Mouse (Mus musculus) liver, adult 2 months (tissue): ENCODE measurements around the gene Drc3. TPM values are rescaled to one million over a fixed set of nuclear protein-coding genes. Genes with fewer than 3 reads are reported as not detected.

Source experiments
- DNase-seq: peaks from one replicate; pipeline ENCODE4 v3.0.0-alpha.2; 2011; ENCODE audit warnings: low read depth, low spot score; ENCODE audit errors: extremely low read depth
- H3K27ac ChIP-seq: fragments of 200-500 bp; replicated peaks from 2 replicates; pipeline ENCODE4 v1.5.1; 2012; ENCODE audit warnings: low read depth, mild to moderate bottlenecking, control low read depth, inconsistent platforms, low read length; ENCODE audit not compliant: insufficient read depth
- H3K27me3 ChIP-seq: fragments of 200-500 bp; 2 replicates; pipeline ENCODE4 v1.6.1; 2012; ENCODE audit warnings: mild to moderate bottlenecking, moderate library complexity, low read length, inconsistent platforms; ENCODE audit not compliant: control insufficient read depth, insufficient read depth
- H3K36me3 ChIP-seq: fragments of 200-500 bp; 2 replicates; pipeline ENCODE4 v1.6.1; 2012; ENCODE audit warnings: low read length, inconsistent platforms; ENCODE audit not compliant: control insufficient read depth, insufficient read depth
- H3K4me1 ChIP-seq: fragments of 200-500 bp; 2 replicates; pipeline ENCODE4 v1.6.1; 2011; ENCODE audit warnings: low read length; ENCODE audit not compliant: control insufficient read depth, insufficient read depth
- H3K4me3 ChIP-seq: fragments of 200-500 bp; 2 replicates; pipeline ENCODE4 v1.5.1; 2011; ENCODE audit warnings: low read depth, mild to moderate bottlenecking, control low read depth, low read length, moderate library complexity; ENCODE audit not compliant: insufficient read depth
- H3K79me2 ChIP-seq: fragments of 200-500 bp; 2 replicates; pipeline ENCODE4 v1.6.1; 2012; ENCODE audit warnings: inconsistent platforms, mild to moderate bottlenecking, low read length, moderate library complexity; ENCODE audit not compliant: control insufficient read depth, insufficient read depth
- H3K9ac ChIP-seq: fragments of 200-500 bp; 2 replicates; pipeline ENCODE4 v1.6.1; 2012; ENCODE audit warnings: low read depth, mild to moderate bottlenecking, control low read depth, inconsistent platforms, low read length
- CTCF ChIP-seq: fragments of 200-500 bp; IDR thresholded peaks from 2 replicates; pipeline ENCODE4 v1.5.1; 2011; ENCODE audit warnings: low read depth, low read length, control low read depth
- POLR2A ChIP-seq: fragments of 200-500 bp; IDR thresholded peaks from 2 replicates; pipeline ENCODE4 v1.6.1; 2011; ENCODE audit warnings: low read length, control low read depth; ENCODE audit not compliant: insufficient read depth; ENCODE audit errors: extremely low read depth
- WGBS: fragments of 180-500 bp; shearing (Covaris S2); methylation state at CpG from one replicate; pipeline ENCODE4 v1.1.7; 2018; 5-methylcytosine and 5-hydroxymethylcytosine counted together
- polyA plus RNA-seq: library from polyadenylated mRNA; depleted of rRNA; stranded (reverse); fragments of >200 nt; gene quantifications from 2 replicates; pipeline ENCODE4 v1.2.3, GENCODE M21; 2012
- total RNA-seq: library from RNA; depleted of rRNA; stranded (reverse); fragments of >200 nt; gene quantifications from 2 replicates; pipeline ENCODE4 v1.2.3, GENCODE M21; 2014

Drc3 gene
- total and polyA plus RNA-seq, 2 experiments, result 0.46 to 0.64 TPM

- TF ChIP-seq POLR2A (no peak), CTCF (no peak)
- Histone ChIP-seq H3K9ac (no peak overlapping the region), H3K79me2 (peaks cover 27% of the 10 kb centered on the region), H3K36me3 (no peaks in the 10 kb centered on the region), H3K4me1 (peaks cover 7% of the 10 kb centered on the region), H3K4me3 (no peak overlapping the region), H3K27me3 (no peaks in the 10 kb centered on the region), H3K27ac (peak overlapping the region; percentile 2; the same call in 1 of the 2 replicates)
- DNase-seq, result no peak
- 24% methylated on average over 12 of the region's 12 CpGs for WGBS
These were observed 44.5 kb upstream of the Drc3 start for GRCm38 (mm10) chr11:60308506-60309116.

- Histone ChIP-seq H3K27me3 (no peaks in the 10 kb centered on the region), H3K9ac (no peak overlapping the region), H3K4me3 (no peak overlapping the region), H3K27ac (no peak overlapping the region), H3K79me2 (peaks cover 23% of the 10 kb centered on the region), H3K36me3 (no peaks in the 10 kb centered on the region), H3K4me1 (peaks cover 12% of the 10 kb centered on the region)
- DNase-seq, result no peak
- TF ChIP-seq CTCF, result no peak
- TF ChIP-seq POLR2A, result no peak
These were observed 43.3 kb upstream of the Drc3 start for GRCm38 (mm10) chr11:60309875-60310274.

- H3K4me1 ChIP-seq, result peaks cover 12% of the 10 kb centered on the region
- H3K27me3 ChIP-seq, result no peaks in the 10 kb centered on the region
- no peak overlapping the region for H3K9ac ChIP-seq
- peak; percentile 42 for DNase-seq
- no peak for TF ChIP-seq CTCF
- no peak for TF ChIP-seq POLR2A
- H3K79me2 ChIP-seq, result peaks cover 17% of the 10 kb centered on the region
- no peak overlapping the region for H3K4me3 ChIP-seq
- 0 out of 2 replicates have a peak overlapping the region, but pooled peaks have one; percentile 4 for H3K27ac ChIP-seq
- H3K36me3 ChIP-seq, result no peaks in the 10 kb centered on the region
- WGBS, result 12% methylated on average over 8 of the region's 8 CpGs
These were observed 41.9 kb upstream of the Drc3 start for GRCm38 (mm10) chr11:60311025-60311854.

GRCm38 (mm10) chr11:60316250-60316649 lies 36.9 kb upstream of the Drc3 start:
- H3K36me3 ChIP-seq, result no peaks in the 10 kb centered on the region
- H3K79me2 ChIP-seq, result peaks cover 10% of the 10 kb centered on the region; the same call in 1 of the 2 replicates
- peaks cover 14% of the 10 kb centered on the region for H3K4me1 ChIP-seq
- WGBS, result 49% methylated on average over 7 of the region's 7 CpGs
- TF ChIP-seq POLR2A (no peak), CTCF (no peak)
- H3K9ac ChIP-seq, result no peak overlapping the region
- DNase-seq, result no peak
- no peak overlapping the region for H3K27ac ChIP-seq
- H3K4me3 ChIP-seq, result no peak overlapping the region
- H3K27me3 ChIP-seq, result no peaks in the 10 kb centered on the region

GRCm38 (mm10) chr11:60316883-60317282 lies 36.2 kb upstream of the Drc3 start:
- no peak for DNase-seq
- no peak overlapping the region for H3K9ac ChIP-seq
- peaks cover 10% of the 10 kb centered on the region; the same call in 1 of the 2 replicates for H3K79me2 ChIP-seq
- no peak for TF ChIP-seq CTCF
- no peak for TF ChIP-seq POLR2A
- H3K4me1 ChIP-seq, result peaks cover 15% of the 10 kb centered on the region
- no peaks in the 10 kb centered on the region for H3K36me3 ChIP-seq
- H3K4me3 ChIP-seq, result no peak overlapping the region
- H3K27ac ChIP-seq, result no peak overlapping the region
- 91% methylated on average over 8 of the region's 8 CpGs for WGBS
- no peaks in the 10 kb centered on the region for H3K27me3 ChIP-seq
